In genomic region chr11:83802166-83802565, GRCm38 (mm10) we compare ENCODE assay signal across 10 mouse cellular contexts. TPM values are rescaled to one million over a fixed set of nuclear protein-coding genes. Genes with fewer than 3 reads are reported as not detected.
DNase-seq lines count a peak whose midpoint lies in the region; ATAC-seq and TF ChIP-seq lines count a peak whose summit lies in the region.
"Had no signal": no experiment of that assay in that cellular context is flagged by ENCODE, and none has a peak within 500 bp of the region (broad histone marks: within the 10 kb centered on the region; RNA-seq: fewer than 3 reads in every experiment).

No protein-coding gene starts in this region.

- TF ChIP-seq POLR2A in liver, adult 2 months (IDR thresholded peaks at IDR 0.05; ENCODE audit: extremely low read depth, insufficient read depth, low read length): no peak

- H3K4me3 ChIP-seq in liver, adult 2 months (ENCODE audit: insufficient read depth, low read depth, low read length): no peak overlapping the region
- H3K4me3 ChIP-seq: embryonic facial prominence, embryonic 12.5 days had no signal

- TF ChIP-seq CTCF in liver, adult 2 months (IDR thresholded peaks at IDR 0.05; ENCODE audit: low read depth, low read length): peak; percentile 28

- no peaks in the 10 kb centered on the region for H3K36me3 ChIP-seq in liver, adult 2 months (ENCODE audit: control insufficient read depth, insufficient read depth, low read length)
- H3K36me3 ChIP-seq: embryonic facial prominence, embryonic 12.5 days had no signal

- H3K9ac ChIP-seq in liver, adult 2 months (ENCODE audit: low read depth, low read length): no peak overlapping the region
- H3K9ac ChIP-seq: embryonic facial prominence, embryonic 12.5 days had no signal

- no peak overlapping the region for H3K27ac ChIP-seq in liver, adult 2 months (replicated peaks; ENCODE audit: insufficient read depth, low read depth, low read length)
- H3K27ac ChIP-seq: embryonic facial prominence, embryonic 12.5 days had no signal

- no peaks in the 10 kb centered on the region for H3K27me3 ChIP-seq in liver, adult 2 months (ENCODE audit: control insufficient read depth, insufficient read depth, low read length)
- H3K27me3 ChIP-seq: embryonic facial prominence, embryonic 12.5 days had no signal

- no peaks in the 10 kb centered on the region for H3K79me2 ChIP-seq in liver, adult 2 months (ENCODE audit: control insufficient read depth, insufficient read depth, low read length)

- WGBS in liver, adult 2 months: 69% methylated on average over 8 of the region's 8 CpGs

- no peak for ATAC-seq in CD4-positive, CD25-positive, alpha-beta regulatory T cell, adult 4 months

- H3K4me1 ChIP-seq in liver, adult 2 months (ENCODE audit: control insufficient read depth, insufficient read depth, low read length): peaks cover 2% of the 10 kb centered on the region; the same call in 1 of the 2 replicates
- H3K4me1 ChIP-seq: embryonic facial prominence, embryonic 12.5 days had no signal

- peak; percentile 54 for DNase-seq in CD4-positive, CD25-positive, alpha-beta regulatory T cell, adult 2 months (ENCODE audit: low read depth, low spot score)
- DNase-seq in liver, adult 2 months (ENCODE audit: extremely low read depth, low read depth, low spot score): peak; percentile 48
- DNase-seq in liver: no peak
- peak; percentile 32 for DNase-seq in embryo, embryonic 9.5 days (ENCODE audit: extremely low spot score)
- peak; percentile 29 for DNase-seq in naive thymus-derived CD4-positive, alpha-beta T cell, adult 2 months (ENCODE audit: low read depth)
- DNase-seq in layer of hippocampus, adult 8-10 months (ENCODE audit: low spot score in 2 of 2): no peak
- DNase-seq in frontal cortex, postnatal 14 days (ENCODE audit: low spot score in 2 of 2): no peak

RNA-seq across cellular contexts. Expression of gene Hnf1b, which starts 47.7 kb away (rescaled TPM):
- not detected for polyA plus RNA-seq in CD4-positive, CD25-positive, alpha-beta regulatory T cell, adult 4 months (2017; shearing (Covaris generic))
- 2.2 and 2.4 TPM in 2 replicates for total RNA-seq in liver, adult 2 months (2014; rRNA removed)
- polyA plus RNA-seq in liver, adult 2 months (2012; rRNA removed): 13.7 and 14.9 TPM in 2 replicates
- total RNA-seq in layer of hippocampus, adult 8-10 months (2022): under 1 TPM in 3 of 4 experiments, not detected in 1; 0.32 to 0.66 (median 0.63) TPM
- polyA plus RNA-seq: embryonic facial prominence, embryonic 12.5 days had no signal

RNA-seq across cellular contexts. Expression of gene Heatr6, which starts 48.7 kb away (rescaled TPM):
- polyA plus RNA-seq in CD4-positive, CD25-positive, alpha-beta regulatory T cell, adult 4 months (2017; shearing (Covaris generic)): 10 to 100 TPM; 34.2 to 44.9 TPM
- 6.5 and 8.9 TPM in 2 replicates for total RNA-seq in liver, adult 2 months (2014; rRNA removed)
- 9.7 and 9.8 TPM in 2 replicates for polyA plus RNA-seq in liver, adult 2 months (2012; rRNA removed)
- total RNA-seq in layer of hippocampus, adult 8-10 months (2022): 10 to 100 TPM; 16.7 to 22.0 (median 19.9) TPM

RNA-seq across cellular contexts. Expression of gene Wfdc21, which starts 55.4 kb away (rescaled TPM):
- not detected for polyA plus RNA-seq in CD4-positive, CD25-positive, alpha-beta regulatory T cell, adult 4 months (2017; shearing (Covaris generic))
- total RNA-seq in liver, adult 2 months (2014; rRNA removed): 1,058 and 3,004 TPM in 2 replicates
- 2,463 and 2,494 TPM in 2 replicates for polyA plus RNA-seq in liver, adult 2 months (2012; rRNA removed)
- total RNA-seq in layer of hippocampus, adult 8-10 months (2022): not detected
- total RNA-seq: left cerebral cortex, adult 18-20 months had no signal
- polyA plus RNA-seq: embryonic facial prominence, embryonic 12.5 days had no signal

Comparison
In these comparisons a context has a peak if more than half of its experiments do, and no peak if none do; other contexts are left out.
1. DNase-seq: peak in CD4-positive, CD25-positive, alpha-beta regulatory T cell, adult 2 months (single experiment), liver, adult 2 months (single experiment), embryo, embryonic 9.5 days (single experiment) and naive thymus-derived CD4-positive, alpha-beta T cell, adult 2 months (single experiment); none in liver (single experiment), layer of hippocampus, adult 8-10 months (0 of 2) and frontal cortex, postnatal 14 days (0 of 2).
2. RNA of gene Wfdc21, which starts 55.4 kb away (total RNA-seq): 1,058 to 3,004 TPM in liver, adult 2 months; not detected in layer of hippocampus, adult 8-10 months; every median in the first group is over 1,000 times any median in the second.